Mouse (Mus musculus): ENCODE measurements around the gene Slc45a3.

- TF ChIP-seq CTCF (IDR thresholded peaks at IDR 0.05; ENCODE audit: control insufficient read depth, insufficient read depth, low read length) (peak; percentile 57), POLR2A (IDR thresholded peaks at IDR 0.05; ENCODE audit: borderline replicate concordance, control insufficient read depth, low read depth, low read length) (no peak)
These were observed 67.8 kb downstream of the Slc45a3 start for GRCm38 (mm10) chr1:132030574-132030973.

All from bone marrow, adult 2 months (tissue).